In the genomic region with DNA sequence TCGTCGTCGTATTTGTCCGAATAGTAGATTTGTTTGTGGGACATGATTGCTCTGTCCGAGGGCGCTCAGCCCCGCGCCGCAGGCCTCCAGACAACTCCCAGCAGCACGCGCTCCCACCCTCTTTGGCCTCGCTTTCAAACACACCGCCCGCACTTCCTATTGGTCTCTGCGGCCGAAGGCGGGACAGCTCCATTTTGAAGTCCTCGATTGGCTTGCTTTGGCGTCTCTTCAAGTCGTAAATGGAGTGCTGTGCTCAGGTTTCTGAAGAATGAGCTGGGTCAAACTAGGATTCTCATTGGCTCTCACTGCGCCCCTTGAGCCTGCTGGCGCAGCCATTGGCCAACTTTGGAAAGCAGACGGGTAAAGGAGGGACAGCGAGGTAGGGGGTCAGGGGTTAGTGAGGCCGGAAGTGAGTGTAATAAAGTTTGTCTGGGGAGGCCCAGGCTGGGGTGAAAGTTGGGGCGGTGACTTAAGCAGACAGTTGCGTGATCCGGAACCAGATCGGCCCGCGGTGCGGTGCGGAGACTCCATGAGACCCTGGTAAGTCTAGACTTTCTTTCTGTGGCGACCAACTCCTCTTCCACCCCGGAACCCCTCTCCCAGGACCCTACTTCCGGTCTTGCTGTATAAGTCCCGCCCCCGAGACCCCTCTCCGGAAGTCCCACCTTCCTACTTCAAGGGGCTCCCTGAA, we compare ENCODE assay signal across 8 mouse cellular contexts. TPM values are rescaled to one million over a fixed set of nuclear protein-coding genes. Genes with fewer than 3 reads are reported as not detected.
DNase-seq lines count a peak whose midpoint lies in the region; ATAC-seq lines count a peak whose summit lies in the region.

A gene (minus strand): TSS at position 214 of the 691 bp plus-strand sequence.
A gene (plus strand): TSS at position 274 of the 691 bp plus-strand sequence.

- H3K9ac ChIP-seq in kidney, embryonic 15.5 days, result peak within 1 kb of the TSS; percentile 60

- H3K4me1 ChIP-seq in heart, embryonic 10.5 days, result peaks cover 45% of the 10 kb centered on the region
- peaks cover 52% of the 10 kb centered on the region for H3K4me1 ChIP-seq in kidney, embryonic 15.5 days

- peak; percentile 83 for ATAC-seq in erythroblast, adult 5-6 weeks (replicated peaks; ENCODE audit: low FRiP score, poor library complexity, severe bottlenecking)
- ATAC-seq in kidney, embryonic 15.5 days (replicated peaks; ENCODE audit: low FRiP score), result peak; percentile 93
- peak; percentile 96 for ATAC-seq in monocyte, adult 5-6 weeks (replicated peaks; ENCODE audit: insufficient number of reproducible peaks, low FRiP score, low TSS enrichment, poor library complexity, severe bottlenecking)

- H3K9me3 ChIP-seq in heart, embryonic 10.5 days, result no peaks in the 10 kb centered on the region
- no peaks in the 10 kb centered on the region for H3K9me3 ChIP-seq in kidney, embryonic 15.5 days (replicated peaks)

- H3K4me2 ChIP-seq in kidney, embryonic 15.5 days, result peak within 1 kb of the TSS; percentile 89

- H3K4me3 ChIP-seq in heart, embryonic 10.5 days, result peak within 1 kb of the TSS; percentile 67
- H3K4me3 ChIP-seq in kidney, embryonic 15.5 days (replicated peaks), result peak within 1 kb of the TSS; percentile 71

- H3K27ac ChIP-seq in heart, embryonic 10.5 days, result peak within 1 kb of the TSS; percentile 92
- peak within 1 kb of the TSS; percentile 100 for H3K27ac ChIP-seq in kidney, embryonic 15.5 days

- peak; percentile 86 to 89 for DNase-seq in B cell, adult 2 months
- peak; percentile 99 for DNase-seq in brain, adult 2 months (ENCODE audit: low read depth, low spot score)
- DNase-seq in heart, embryonic 10.5 days (ENCODE audit: low spot score), result peak; percentile 100
- peak; percentile 95 for DNase-seq in liver
- DNase-seq in spleen, postnatal 4 days (ENCODE audit: low spot score in 2 of 2), result peak; percentile 91 to 93

- H3K27me3 ChIP-seq in heart, embryonic 10.5 days (ENCODE audit: insufficient read depth, poor library complexity, severe bottlenecking), result no peaks in the 10 kb centered on the region
- H3K27me3 ChIP-seq in kidney, embryonic 15.5 days, result no peaks in the 10 kb centered on the region

- H3K36me3 ChIP-seq in heart, embryonic 10.5 days, result peaks cover 35% of the 10 kb centered on the region
- peaks cover 32% of the 10 kb centered on the region for H3K36me3 ChIP-seq in kidney, embryonic 15.5 days

- 0% methylated on average over 39 of the region's 39 CpGs for WGBS in heart, embryonic 10.5 days
- under 1% methylated on average over 39 of the region's 39 CpGs for WGBS in kidney, embryonic 15.5 days

RNA-seq across cellular contexts. Expression of the first gene that starts in this region (rescaled TPM):
- 67.9 and 79.9 TPM in 2 replicates for total RNA-seq in erythroblast, adult 5-6 weeks (2015; ENCODE audit: low replicate concordance)
- 37.4 and 42.1 TPM in 2 replicates for total RNA-seq in erythroblast, adult 5-6 weeks (2017; ENCODE audit: low replicate concordance)
- 465 and 589 TPM in 2 replicates for polyA plus RNA-seq in heart, embryonic 10.5 days (2016; fragmentation: Nextera tagmentation; extraction: Ambion mirVana)
- polyA plus RNA-seq in kidney, embryonic 15.5 days (2015; fragmentation: Nextera tagmentation; extraction: Ambion mirVana), result 518 and 559 TPM in 2 replicates
- total RNA-seq in monocyte, adult 5-6 weeks (2017), result 7.5 to 10.2 TPM (median 8.1 TPM) in 3 replicates

RNA-seq across cellular contexts. Expression of the second gene that starts in this region (rescaled TPM):
- total RNA-seq in erythroblast, adult 5-6 weeks (2015; ENCODE audit: low replicate concordance), result 14.4 and 25.2 TPM in 2 replicates
- 21.3 and 24.1 TPM in 2 replicates for total RNA-seq in erythroblast, adult 5-6 weeks (2017; ENCODE audit: low replicate concordance)
- 72.2 and 79.5 TPM in 2 replicates for polyA plus RNA-seq in heart, embryonic 10.5 days (2016; fragmentation: Nextera tagmentation; extraction: Ambion mirVana)
- 97.1 and 105 TPM in 2 replicates for polyA plus RNA-seq in kidney, embryonic 15.5 days (2015; fragmentation: Nextera tagmentation; extraction: Ambion mirVana)
- 48.9 to 65.4 TPM (median 58.4 TPM) in 3 replicates for total RNA-seq in monocyte, adult 5-6 weeks (2017)

Comparison
In these comparisons a context has a peak if more than half of its experiments do, and no peak if none do; other contexts are left out.
1. Peak in every context shown above with its lines: DNase-seq, ATAC-seq, H3K4me3 ChIP-seq and H3K27ac ChIP-seq.